Mouse (Mus musculus): ENCODE data around the gene Usp48. TPM values are rescaled to one million over a fixed set of nuclear protein-coding genes. Genes with fewer than 3 reads are reported as not detected.

The Usp48 gene
- polyA plus RNA-seq, 1 experiment from 2014 or later = 74.2 TPM

DNA sequence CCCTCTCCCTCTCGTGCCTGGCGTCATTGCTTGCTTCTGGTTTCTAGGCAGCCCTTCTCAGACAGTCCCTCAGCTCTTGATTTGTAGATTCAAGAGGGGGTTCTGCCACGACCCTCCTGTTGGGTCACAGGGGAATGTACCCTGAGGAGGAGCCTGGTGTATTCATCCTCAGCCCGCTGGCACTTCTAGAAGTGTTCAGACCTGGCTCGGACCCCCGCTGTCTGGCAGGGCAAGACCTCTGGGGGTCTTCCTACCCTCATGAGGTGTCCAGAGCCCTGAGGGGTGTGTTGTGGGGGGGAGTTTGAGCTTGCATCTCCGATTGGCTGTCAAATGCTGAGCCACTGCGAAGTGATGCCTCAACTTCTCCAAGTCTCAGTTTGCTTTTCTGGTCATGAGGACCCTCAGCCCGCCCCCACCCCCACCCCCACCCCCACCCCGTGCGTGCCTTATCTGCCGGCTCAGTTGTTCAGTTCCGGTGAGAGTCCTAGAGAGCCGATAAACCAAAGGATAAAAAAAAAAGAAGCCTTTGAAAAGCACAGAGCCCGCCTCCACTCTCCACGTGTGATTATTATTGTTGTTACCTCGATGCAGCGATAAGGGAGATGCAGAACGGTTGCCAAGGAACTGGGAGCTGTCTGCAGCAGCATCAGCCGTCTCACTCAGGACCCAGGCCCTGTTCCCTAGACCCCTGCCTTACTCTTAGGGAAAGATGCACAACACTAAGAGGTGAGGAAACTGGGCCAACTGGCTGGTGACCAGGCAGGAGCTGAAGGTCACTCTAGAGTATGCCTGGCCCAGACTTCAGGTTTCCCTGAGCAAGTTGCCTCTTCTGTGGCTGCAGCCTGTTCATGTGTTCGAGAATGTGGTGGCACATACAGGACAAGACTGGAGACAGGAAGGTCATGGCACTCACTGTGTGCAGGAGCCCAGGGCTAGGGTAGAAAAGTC lies 106.0 kb downstream of the Usp48 start:
- Histone ChIP-seq H3K27ac (ENCODE audit: low read depth) (peak overlapping the region; percentile 82), H3K9me3 (ENCODE audit: low read depth, low read length) (no peaks in the 10 kb centered on the region), H3K36me3 (ENCODE audit: insufficient read depth) (no peaks in the 10 kb centered on the region), H3K4me2 (no peak overlapping the region), H3K4me3 (ENCODE audit: low read depth, low read length) (no peak overlapping the region), H3K4me1 (ENCODE audit: insufficient read depth) (0 out of 2 replicates have a peak, but pooled peaks cover 7% of the 10 kb centered on the region), H3K9ac (no peak overlapping the region), H3K27me3 (ENCODE audit: insufficient read depth, low read length) (no peaks in the 10 kb centered on the region)
- DNase-seq (no peak), ATAC-seq (ENCODE audit: insufficient read depth) (no peak)
- WGBS = 30% methylated on average over 21 of the region's 21 CpGs
- no peak for TF ChIP-seq CTCF (IDR thresholded peaks at IDR 0.05; ENCODE audit: low read depth)

DNA sequence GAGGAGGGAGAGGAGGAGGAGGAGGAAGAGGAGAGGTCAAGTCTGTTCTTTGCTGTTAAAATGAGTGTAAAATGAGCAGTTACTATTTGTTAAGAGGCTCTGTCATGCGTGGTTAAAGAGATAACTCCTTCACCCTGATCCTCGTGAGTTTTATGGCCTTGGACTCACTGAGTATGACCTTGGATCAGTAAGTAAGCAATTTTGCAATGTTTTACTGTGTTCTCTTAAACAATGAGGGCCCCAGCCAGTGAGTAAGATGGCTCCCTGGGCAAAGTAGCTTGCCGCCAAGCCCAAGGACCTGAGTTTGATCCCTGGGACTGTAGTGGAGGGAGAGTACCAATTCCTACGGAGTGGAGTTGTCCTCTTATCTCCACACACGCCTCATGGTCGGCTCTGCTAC lies 107.4 kb downstream of the Usp48 start:
- Histone ChIP-seq H3K27me3 (ENCODE audit: insufficient read depth, low read length) (no peaks in the 10 kb centered on the region), H3K9ac (no peak overlapping the region), H3K27ac (ENCODE audit: low read depth) (no peak overlapping the region), H3K36me3 (ENCODE audit: insufficient read depth) (no peaks in the 10 kb centered on the region), H3K4me3 (ENCODE audit: low read depth, low read length) (no peak overlapping the region), H3K9me3 (ENCODE audit: low read depth, low read length) (no peaks in the 10 kb centered on the region), H3K4me2 (no peak overlapping the region), H3K4me1 (ENCODE audit: insufficient read depth) (0 out of 2 replicates have a peak, but pooled peaks cover 4% of the 10 kb centered on the region)
- TF ChIP-seq CTCF (IDR thresholded peaks at IDR 0.05; ENCODE audit: low read depth) = no peak
- no peak for DNase-seq
- ATAC-seq (ENCODE audit: insufficient read depth) = no peak
- 39% methylated on average over 6 of the region's 6 CpGs for WGBS

DNA sequence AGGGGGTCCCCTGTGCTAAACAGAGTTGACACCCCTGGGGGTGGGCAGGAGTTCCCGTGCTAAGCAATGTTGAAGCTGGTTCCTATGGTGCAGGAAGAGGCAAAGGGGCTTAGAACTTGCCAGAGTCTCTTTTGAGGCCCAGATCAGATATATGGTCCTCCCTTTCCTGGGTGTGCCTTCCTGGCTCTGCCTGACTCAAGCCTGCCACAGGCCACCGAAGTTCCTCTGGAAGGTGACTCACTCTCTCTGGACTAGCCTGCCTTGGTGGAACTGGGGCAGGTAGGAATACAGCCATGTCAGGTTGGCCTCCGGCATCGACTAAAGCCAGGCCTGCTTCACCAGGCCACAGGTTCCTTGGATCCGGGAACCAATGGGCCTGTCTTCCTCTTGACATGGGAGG lies 109.5 kb downstream of the Usp48 start:
- DNase-seq (no peak), ATAC-seq (ENCODE audit: insufficient read depth) (no peak)
- H3K27me3 ChIP-seq (ENCODE audit: insufficient read depth, low read length) = peaks cover 7% of the 10 kb centered on the region
- TF ChIP-seq CTCF (IDR thresholded peaks at IDR 0.05; ENCODE audit: low read depth) = no peak
- no peak overlapping the region for H3K4me3 ChIP-seq (ENCODE audit: low read depth, low read length)
- H3K27ac ChIP-seq (ENCODE audit: low read depth) = no peak overlapping the region
- H3K9ac ChIP-seq = no peak overlapping the region
- no peaks in the 10 kb centered on the region for H3K9me3 ChIP-seq (ENCODE audit: low read depth, low read length)
- WGBS = 82% methylated on average over 5 of the region's 5 CpGs
- H3K36me3 ChIP-seq (ENCODE audit: insufficient read depth) = no peaks in the 10 kb centered on the region
- H3K4me1 ChIP-seq (ENCODE audit: insufficient read depth) = peaks cover 7% of the 10 kb centered on the region; the same call in 1 of the 2 replicates
- H3K4me2 ChIP-seq = no peak overlapping the region

DNA sequence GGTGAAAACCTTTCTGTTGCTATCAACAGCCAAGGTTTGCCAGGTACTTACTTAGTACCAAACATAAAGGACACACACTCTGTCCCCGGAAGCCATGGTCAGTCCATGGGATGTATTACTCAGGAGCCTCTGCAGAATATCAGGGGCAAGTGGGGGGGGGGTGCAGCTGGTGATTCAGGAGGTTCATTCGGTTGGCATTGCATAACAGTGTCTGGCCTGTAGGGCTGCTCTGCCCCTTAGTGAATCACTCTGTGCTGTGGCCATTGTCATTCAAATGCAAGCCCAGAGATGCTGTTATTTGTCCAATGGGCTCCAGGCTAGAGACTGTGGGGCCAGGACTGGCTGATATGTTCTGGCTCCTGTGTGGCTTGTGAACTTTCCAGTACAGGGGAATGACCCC lies 111.0 kb downstream of the Usp48 start:
- 65% methylated on average over 2 of the region's 2 CpGs for WGBS
- Histone ChIP-seq H3K4me1 (ENCODE audit: insufficient read depth) (peaks cover 5% of the 10 kb centered on the region; the same call in 1 of the 2 replicates), H3K4me3 (ENCODE audit: low read depth, low read length) (no peak overlapping the region), H3K27me3 (ENCODE audit: insufficient read depth, low read length) (peaks cover 13% of the 10 kb centered on the region), H3K9me3 (ENCODE audit: low read depth, low read length) (no peaks in the 10 kb centered on the region), H3K4me2 (no peak overlapping the region), H3K27ac (ENCODE audit: low read depth) (no peak overlapping the region), H3K9ac (no peak overlapping the region), H3K36me3 (ENCODE audit: insufficient read depth) (no peaks in the 10 kb centered on the region)
- no peak for TF ChIP-seq CTCF (IDR thresholded peaks at IDR 0.05; ENCODE audit: low read depth)
- DNase-seq (no peak), ATAC-seq (ENCODE audit: insufficient read depth) (no peak)

- H3K4me3 ChIP-seq (ENCODE audit: low read depth, low read length) = no peak overlapping the region
Observed at GRCm38 (mm10) chr4:137705379-137705778, 111.8 kb downstream of the Usp48 start.

DNA sequence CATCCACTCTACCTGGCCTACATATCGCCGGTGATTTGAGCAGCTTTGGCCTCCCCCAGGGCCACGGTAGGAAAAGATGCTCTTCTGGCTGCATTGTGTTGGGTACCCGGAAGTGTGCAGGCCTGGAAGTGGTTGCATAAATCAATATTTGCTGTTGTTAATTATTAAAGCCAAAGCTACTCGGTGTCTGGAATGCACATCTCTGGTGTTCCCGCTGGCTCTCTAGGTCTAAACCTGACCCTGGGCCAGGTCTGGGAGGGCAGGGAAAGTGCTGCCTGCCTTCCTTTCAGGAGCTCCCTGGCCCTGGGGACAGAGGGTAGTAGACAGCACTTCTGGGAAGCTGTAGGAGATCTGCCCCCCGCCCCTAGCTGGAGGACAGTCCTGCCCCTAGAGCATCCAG lies 113.0 kb downstream of the Usp48 start:
- peak overlapping the region; percentile 85 for H3K4me2 ChIP-seq
- peak overlapping the region; percentile 37; the same call in 1 of the 2 replicates for H3K27ac ChIP-seq (ENCODE audit: low read depth)
- H3K36me3 ChIP-seq (ENCODE audit: insufficient read depth) = no peaks in the 10 kb centered on the region
- no peak for TF ChIP-seq CTCF (IDR thresholded peaks at IDR 0.05; ENCODE audit: low read depth)
- H3K4me1 ChIP-seq (ENCODE audit: insufficient read depth) = peaks cover 5% of the 10 kb centered on the region; the same call in 1 of the 2 replicates
- WGBS = 59% methylated on average over 7 of the region's 7 CpGs
- no peak overlapping the region for H3K4me3 ChIP-seq (ENCODE audit: low read depth, low read length)
- DNase-seq (no peak), ATAC-seq (ENCODE audit: insufficient read depth) (no peak)
- peaks cover 13% of the 10 kb centered on the region for H3K27me3 ChIP-seq (ENCODE audit: insufficient read depth, low read length)
- no peaks in the 10 kb centered on the region for H3K9me3 ChIP-seq (ENCODE audit: low read depth, low read length)
- H3K9ac ChIP-seq = no peak overlapping the region; the same call in 1 of the 2 replicates

More at GRCm38 (mm10) chr4:137705379-137705778, 111.8 kb downstream of the Usp48 start:
- no peak for DNase-seq
- H3K9ac ChIP-seq = no peak overlapping the region
- no peak overlapping the region for H3K4me2 ChIP-seq
- WGBS = 57% methylated on average over 5 of the region's 5 CpGs
- TF ChIP-seq CTCF (IDR thresholded peaks at IDR 0.05; ENCODE audit: low read depth) = no peak
- ATAC-seq (ENCODE audit: insufficient read depth) = no peak
- H3K4me1 ChIP-seq (ENCODE audit: insufficient read depth) = peaks cover 5% of the 10 kb centered on the region; the same call in 1 of the 2 replicates
- peaks cover 13% of the 10 kb centered on the region for H3K27me3 ChIP-seq (ENCODE audit: insufficient read depth, low read length)
- H3K9me3 ChIP-seq (ENCODE audit: low read depth, low read length) = no peaks in the 10 kb centered on the region
- H3K36me3 ChIP-seq (ENCODE audit: insufficient read depth) = no peaks in the 10 kb centered on the region
- no peak overlapping the region for H3K27ac ChIP-seq (ENCODE audit: low read depth)

Data from lung, embryonic 14.5 days (tissue).